Mouse (Mus musculus) bone marrow, adult 2 months (tissue): ENCODE measurements around the gene Ssh2. TPM values are rescaled to one million over a fixed set of nuclear protein-coding genes. Genes with fewer than 3 reads are reported as not detected.

Experiments used
- H3K27ac ChIP-seq: fragments of 200-500 bp; 2 replicates; pipeline ENCODE4 v1.5.1; 2012; ENCODE audit warnings: low read depth, mild to moderate bottlenecking, control low read depth, inconsistent platforms, low read length; ENCODE audit not compliant: control insufficient read depth, poor library complexity, insufficient read depth
- H3K4me1 ChIP-seq: fragments of 200-500 bp; 2 replicates; pipeline ENCODE4 v1.6.1; 2011; ENCODE audit warnings: low read length; ENCODE audit not compliant: control insufficient read depth, insufficient read depth
- H3K4me3 ChIP-seq: fragments of 200-500 bp; replicated peaks from 2 replicates; pipeline ENCODE3; 2011; ENCODE audit warnings: mild to moderate bottlenecking, low read depth, low read length, control low read depth; ENCODE audit not compliant: control insufficient read depth
- CTCF ChIP-seq: fragments of 200-500 bp; IDR thresholded peaks from 2 replicates; pipeline ENCODE4 v1.5.1; 2011; ENCODE audit warnings: low read length, control low read depth; ENCODE audit not compliant: control insufficient read depth, insufficient read depth
- POLR2A ChIP-seq: fragments of 200-500 bp; IDR thresholded peaks from 2 replicates; pipeline ENCODE4 v1.6.1; 2011; ENCODE audit warnings: low read depth, mild to moderate bottlenecking, control low read depth, low read length, borderline replicate concordance; ENCODE audit not compliant: control insufficient read depth
- WGBS: fragments of 180-500 bp; shearing (Covaris S2); methylation state at CpG from one replicate; pipeline ENCODE4 v1.1.7; 2018; 5-methylcytosine and 5-hydroxymethylcytosine counted together
- polyA plus RNA-seq: library from polyadenylated mRNA; stranded (reverse); fragments of >200 nt; gene quantifications from 2 replicates; pipeline ENCODE4 v1.2.4, GENCODE M21; 2011; ENCODE audit warnings: low replicate concordance; ENCODE audit not compliant: missing spikeins, insufficient read depth, insufficient read length

Gene Ssh2
- polyA plus RNA-seq, 1 experiment = 21.8 TPM

- Histone ChIP-seq H3K4me1 (no peaks in the 10 kb centered on the region; the same call in none of the 2 replicates), H3K27ac (no peak overlapping the region), H3K4me3 (no peak overlapping the region)
- WGBS = 80% methylated on average over 17 of the region's 17 CpGs
- TF ChIP-seq POLR2A (no peak), CTCF (no peak)
Observed at GRCm38 (mm10) chr11:77500361-77501325, 284.6 kb downstream of the Ssh2 start.

- TF ChIP-seq CTCF (peak; percentile 95), POLR2A (no peak)
- no peak overlapping the region for H3K4me3 ChIP-seq
- H3K27ac ChIP-seq = no peak overlapping the region
- H3K4me1 ChIP-seq = no peaks in the 10 kb centered on the region; the same call in none of the 2 replicates
- 9% methylated on average over 5 of the region's 5 CpGs for WGBS
Observed at GRCm38 (mm10) chr11:77501392-77501791, 285.3 kb downstream of the Ssh2 start.

- WGBS = 85% methylated on average over 4 of the region's 4 CpGs
- Histone ChIP-seq H3K27ac (no peak overlapping the region), H3K4me1 (no peaks in the 10 kb centered on the region; the same call in none of the 2 replicates), H3K4me3 (no peak overlapping the region)
- TF ChIP-seq POLR2A (no peak), CTCF (no peak)
Observed at GRCm38 (mm10) chr11:77501971-77502370, 285.9 kb downstream of the Ssh2 start.

- H3K4me1 ChIP-seq = no peaks in the 10 kb centered on the region; the same call in none of the 2 replicates
- 86% methylated on average over 6 of the region's 6 CpGs for WGBS
- H3K4me3 ChIP-seq = no peak overlapping the region
- H3K27ac ChIP-seq = no peak overlapping the region
- TF ChIP-seq POLR2A (no peak), CTCF (no peak)
Observed at GRCm38 (mm10) chr11:77502481-77502880, 286.4 kb downstream of the Ssh2 start.

GRCm38 (mm10) chr11:77503511-77503910 is 287.4 kb downstream of the Ssh2 start:
- WGBS = 76% methylated on average over 3 of the region's 3 CpGs
- no peak for TF ChIP-seq POLR2A
- TF ChIP-seq CTCF = no peak
- H3K4me3 ChIP-seq = no peak overlapping the region
- no peak overlapping the region for H3K27ac ChIP-seq
- H3K4me1 ChIP-seq = no peaks in the 10 kb centered on the region; the same call in 1 of the 2 replicates

GRCm38 (mm10) chr11:77504377-77504776 is 288.3 kb downstream of the Ssh2 start:
- TF ChIP-seq POLR2A (no peak), CTCF (no peak)
- Histone ChIP-seq H3K4me3 (no peak overlapping the region), H3K4me1 (no peaks in the 10 kb centered on the region), H3K27ac (no peak overlapping the region)
- 89% methylated on average over 19 of the region's 19 CpGs for WGBS

- H3K4me1 ChIP-seq = no peaks in the 10 kb centered on the region
- no peak for TF ChIP-seq CTCF
- no peak for TF ChIP-seq POLR2A
- H3K27ac ChIP-seq = no peak overlapping the region
- 88% methylated on average over 22 of the region's 22 CpGs for WGBS
- no peak overlapping the region for H3K4me3 ChIP-seq
Observed at GRCm38 (mm10) chr11:77505291-77505980, 289.3 kb downstream of the Ssh2 start.

- WGBS = 93% methylated on average over 14 of the region's 14 CpGs
- no peak overlapping the region for H3K27ac ChIP-seq
- H3K4me1 ChIP-seq = no peaks in the 10 kb centered on the region
- H3K4me3 ChIP-seq = no peak overlapping the region
- TF ChIP-seq CTCF = no peak
- TF ChIP-seq POLR2A = no peak
Observed at GRCm38 (mm10) chr11:77506273-77506672, 290.2 kb downstream of the Ssh2 start.
